Mouse (Mus musculus): Measurements from ENCODE around the gene Pipox. TPM values are rescaled to one million over a fixed set of nuclear protein-coding genes. Genes with fewer than 3 reads are reported as not detected.

Pipox gene
- polyA plus RNA-seq, 1 experiment = 0.94 TPM

DNA sequence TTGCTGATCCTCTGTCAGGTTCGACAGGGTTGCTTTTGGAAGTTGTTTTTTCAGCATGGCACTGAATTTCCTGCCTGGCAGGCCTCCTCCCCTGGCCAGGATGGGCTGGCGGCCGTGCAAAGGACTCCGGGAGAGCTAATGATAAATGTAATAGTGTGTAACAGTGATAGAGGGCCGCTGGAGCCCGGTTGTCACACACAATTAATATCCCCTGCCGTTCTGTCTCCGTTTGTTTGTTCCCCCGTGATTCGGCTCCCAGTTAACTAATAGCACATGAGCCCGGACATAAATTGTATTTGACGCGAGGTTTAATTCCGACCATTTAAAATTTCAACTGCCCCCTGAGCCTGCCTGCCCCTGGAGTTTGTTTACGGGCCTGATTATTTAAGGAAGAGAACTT lies 38.5 kb downstream of the Pipox start:
- TF ChIP-seq POLR2A (IDR thresholded peaks at IDR 0.05; ENCODE audit: control insufficient read depth, low read depth, low read length) = no peak
- no peak for TF ChIP-seq CTCF (IDR thresholded peaks at IDR 0.05; ENCODE audit: control insufficient read depth, insufficient read depth, insufficient replicate concordance, low read depth, low read length)
- Histone ChIP-seq H3K36me3 (ENCODE audit: control insufficient read depth, insufficient read depth, low read length) (no peaks in the 10 kb centered on the region), H3K4me3 (ENCODE audit: control insufficient read depth, low read depth, low read length) (no peak overlapping the region), H3K27ac (ENCODE audit: control insufficient read depth, insufficient read depth, low read depth, low read length) (no peak overlapping the region), H3K27me3 (ENCODE audit: control insufficient read depth, insufficient read depth, low read length) (no peaks in the 10 kb centered on the region), H3K4me1 (ENCODE audit: control insufficient read depth, insufficient read depth, low read length) (peaks cover 3% of the 10 kb centered on the region)

DNA sequence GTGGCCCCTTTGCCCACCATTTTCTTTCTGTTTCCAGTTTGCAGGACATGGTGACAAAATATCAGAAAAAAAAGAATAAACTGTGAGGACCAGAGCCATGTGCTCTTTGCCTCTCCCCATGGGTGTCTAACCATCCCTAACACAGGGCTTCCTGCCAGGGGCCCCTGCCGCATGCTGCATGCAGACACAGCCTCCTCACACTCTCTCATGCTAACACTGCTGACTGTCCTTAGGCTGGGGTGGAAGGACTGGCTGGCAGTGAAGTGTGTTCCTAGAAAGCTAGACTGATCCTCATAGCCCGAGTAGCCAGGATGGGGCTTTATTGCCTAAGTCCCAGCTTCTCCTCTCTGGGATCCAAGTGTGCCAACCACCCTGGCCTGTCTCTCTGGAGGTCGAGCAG lies 39.3 kb downstream of the Pipox start:
- H3K4me3 ChIP-seq (ENCODE audit: control insufficient read depth, low read depth, low read length) = no peak overlapping the region
- H3K4me1 ChIP-seq (ENCODE audit: control insufficient read depth, insufficient read depth, low read length) = peaks cover 3% of the 10 kb centered on the region
- no peaks in the 10 kb centered on the region for H3K27me3 ChIP-seq (ENCODE audit: control insufficient read depth, insufficient read depth, low read length)
- no peaks in the 10 kb centered on the region for H3K36me3 ChIP-seq (ENCODE audit: control insufficient read depth, insufficient read depth, low read length)
- no peak overlapping the region for H3K27ac ChIP-seq (ENCODE audit: control insufficient read depth, insufficient read depth, low read depth, low read length)
- no peak for TF ChIP-seq POLR2A (IDR thresholded peaks at IDR 0.05; ENCODE audit: control insufficient read depth, low read depth, low read length)
- no peak for TF ChIP-seq CTCF (IDR thresholded peaks at IDR 0.05; ENCODE audit: control insufficient read depth, insufficient read depth, insufficient replicate concordance, low read depth, low read length)

DNA sequence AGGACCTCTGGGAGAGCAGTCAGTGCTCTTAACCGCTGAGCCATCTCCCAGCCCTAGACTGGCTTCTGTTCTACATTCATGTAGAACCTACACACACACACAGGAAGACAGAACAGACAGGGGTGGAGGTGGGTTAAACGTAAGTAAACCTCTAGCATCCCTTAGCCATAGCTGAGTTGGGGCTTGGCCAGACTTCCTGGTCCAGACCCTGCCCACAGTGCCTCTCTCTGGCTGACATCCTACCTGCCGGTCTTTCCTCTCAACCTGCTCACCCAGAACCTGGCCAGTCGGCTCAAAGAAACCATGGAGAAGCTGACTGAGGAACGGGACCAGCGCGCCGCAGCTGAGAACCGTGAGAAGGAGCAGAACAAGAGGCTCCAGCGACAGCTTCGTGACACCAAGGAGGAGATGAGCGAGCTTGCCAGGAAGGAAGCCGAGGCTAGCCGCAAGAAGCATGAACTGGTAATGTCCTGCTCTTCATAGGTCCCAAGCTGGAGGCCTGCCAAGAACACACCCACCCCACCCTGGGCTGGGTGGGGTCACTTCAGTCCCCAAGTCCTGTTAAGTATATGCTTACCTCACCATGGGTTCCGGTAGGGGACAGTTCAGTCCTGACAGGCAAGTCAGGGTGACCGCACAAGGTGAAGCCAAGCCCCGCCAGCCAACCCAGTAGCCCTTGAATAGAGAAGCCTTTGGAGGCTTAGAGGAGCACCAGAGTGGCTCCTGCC lies 40.8 kb downstream of the Pipox start:
- Histone ChIP-seq H3K27ac (ENCODE audit: control insufficient read depth, insufficient read depth, low read depth, low read length) (no peak overlapping the region), H3K27me3 (ENCODE audit: control insufficient read depth, insufficient read depth, low read length) (no peaks in the 10 kb centered on the region), H3K4me3 (ENCODE audit: control insufficient read depth, low read depth, low read length) (no peak overlapping the region), H3K36me3 (ENCODE audit: control insufficient read depth, insufficient read depth, low read length) (no peaks in the 10 kb centered on the region), H3K4me1 (ENCODE audit: control insufficient read depth, insufficient read depth, low read length) (no peaks in the 10 kb centered on the region)
- no peak for TF ChIP-seq POLR2A (IDR thresholded peaks at IDR 0.05; ENCODE audit: control insufficient read depth, low read depth, low read length)
- TF ChIP-seq CTCF (IDR thresholded peaks at IDR 0.05; ENCODE audit: control insufficient read depth, insufficient read depth, insufficient replicate concordance, low read depth, low read length) = no peak

DNA sequence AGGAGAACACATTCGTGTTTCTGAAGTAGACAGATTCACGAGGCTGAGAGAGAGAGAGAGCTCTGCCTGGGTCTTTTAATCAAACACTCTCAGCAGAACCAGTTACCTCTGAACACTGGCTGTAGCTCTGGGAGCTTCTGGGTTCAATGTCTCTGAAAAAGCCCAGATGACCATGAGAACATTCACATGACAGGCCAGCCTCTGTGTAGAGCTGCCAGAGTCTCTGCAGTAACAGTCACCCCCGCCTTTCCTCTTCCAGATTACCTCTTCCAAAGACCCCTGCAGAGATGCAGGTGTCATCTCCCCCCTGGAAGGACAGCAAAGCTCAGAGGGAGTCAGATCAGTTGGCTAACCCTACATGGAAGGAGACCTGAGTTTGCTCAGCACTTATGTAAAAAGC lies 41.7 kb downstream of the Pipox start:
- TF ChIP-seq CTCF (IDR thresholded peaks at IDR 0.05; ENCODE audit: control insufficient read depth, insufficient read depth, insufficient replicate concordance, low read depth, low read length) (no peak), POLR2A (IDR thresholded peaks at IDR 0.05; ENCODE audit: control insufficient read depth, low read depth, low read length) (no peak)
- no peak overlapping the region for H3K27ac ChIP-seq (ENCODE audit: control insufficient read depth, insufficient read depth, low read depth, low read length)
- H3K36me3 ChIP-seq (ENCODE audit: control insufficient read depth, insufficient read depth, low read length) = no peaks in the 10 kb centered on the region
- no peaks in the 10 kb centered on the region for H3K4me1 ChIP-seq (ENCODE audit: control insufficient read depth, insufficient read depth, low read length)
- H3K27me3 ChIP-seq (ENCODE audit: control insufficient read depth, insufficient read depth, low read length) = no peaks in the 10 kb centered on the region
- H3K4me3 ChIP-seq (ENCODE audit: control insufficient read depth, low read depth, low read length) = no peak overlapping the region

DNA sequence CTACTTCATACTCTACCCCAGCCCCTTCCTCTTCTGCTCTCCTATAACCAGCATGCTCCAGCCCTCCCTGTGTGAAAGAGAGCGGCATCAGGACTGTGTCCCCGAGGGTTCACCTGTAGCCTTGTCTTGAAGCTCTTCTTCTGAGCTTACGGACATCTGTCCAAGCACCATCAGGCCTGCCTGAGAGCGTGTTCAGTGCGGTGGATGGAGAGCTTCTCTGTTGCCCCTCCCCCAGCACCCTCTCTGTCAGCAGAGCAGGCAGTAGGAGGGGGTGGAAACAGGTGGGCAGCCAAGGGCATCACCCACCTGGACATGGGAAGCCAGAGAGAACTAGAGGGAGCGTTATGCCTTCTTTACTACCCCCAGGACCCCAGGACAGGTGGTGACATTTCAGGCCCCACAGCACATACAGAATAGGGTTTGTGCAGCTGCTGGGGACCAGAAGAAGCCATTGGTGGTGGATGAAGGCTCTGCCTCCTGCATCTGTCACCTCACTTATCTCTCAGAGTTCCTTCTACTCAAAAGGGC lies 42.3 kb downstream of the Pipox start:
- no peaks in the 10 kb centered on the region for H3K4me1 ChIP-seq (ENCODE audit: control insufficient read depth, insufficient read depth, low read length)
- no peak overlapping the region for H3K4me3 ChIP-seq (ENCODE audit: control insufficient read depth, low read depth, low read length)
- H3K36me3 ChIP-seq (ENCODE audit: control insufficient read depth, insufficient read depth, low read length) = no peaks in the 10 kb centered on the region
- H3K27ac ChIP-seq (ENCODE audit: control insufficient read depth, insufficient read depth, low read depth, low read length) = no peak overlapping the region
- no peak for TF ChIP-seq CTCF (IDR thresholded peaks at IDR 0.05; ENCODE audit: control insufficient read depth, insufficient read depth, insufficient replicate concordance, low read depth, low read length)
- no peak for TF ChIP-seq POLR2A (IDR thresholded peaks at IDR 0.05; ENCODE audit: control insufficient read depth, low read depth, low read length)
- H3K27me3 ChIP-seq (ENCODE audit: control insufficient read depth, insufficient read depth, low read length) = no peaks in the 10 kb centered on the region

DNA sequence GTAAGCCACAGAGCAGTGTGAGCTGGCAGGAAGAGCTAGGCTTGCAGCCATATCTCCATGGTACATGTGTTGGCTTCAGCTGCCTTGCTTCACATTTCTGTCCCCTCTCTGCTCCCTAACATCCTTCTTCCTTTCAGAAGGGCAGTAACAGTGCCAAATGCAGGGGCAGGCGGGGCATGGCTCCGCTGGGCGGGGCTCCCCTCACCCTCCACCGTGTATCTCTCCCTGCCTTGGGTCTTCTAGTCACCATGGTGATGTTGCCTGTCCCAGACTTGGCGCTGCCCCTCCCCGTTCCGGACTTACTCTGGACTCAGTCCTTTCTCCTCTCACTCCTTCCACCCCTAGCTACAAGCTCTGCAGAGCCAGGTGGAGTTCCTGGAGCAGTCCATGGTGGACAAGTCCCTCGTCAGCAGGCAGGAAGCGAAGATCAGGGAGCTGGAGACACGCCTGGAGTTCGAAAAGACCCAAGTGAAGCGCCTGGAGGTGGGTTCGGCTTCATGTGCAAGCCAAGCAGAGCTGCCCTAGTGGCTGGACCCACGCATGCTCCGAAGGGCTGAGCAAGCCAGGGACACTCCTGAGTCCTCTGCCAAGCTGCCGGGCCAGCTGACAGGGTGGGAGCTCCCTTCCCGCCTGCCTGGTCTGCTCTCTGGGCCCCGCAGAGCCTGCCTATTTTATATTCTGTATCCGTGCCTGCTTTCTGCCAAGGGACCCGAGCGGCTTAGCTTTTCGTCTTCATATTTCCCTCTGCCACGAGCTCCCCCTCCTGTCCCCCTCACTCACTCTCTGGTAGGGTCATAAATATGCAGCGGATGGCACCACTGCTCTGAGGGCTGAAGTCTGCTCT lies 43.3 kb downstream of the Pipox start:
- TF ChIP-seq CTCF (IDR thresholded peaks at IDR 0.05; ENCODE audit: control insufficient read depth, insufficient read depth, insufficient replicate concordance, low read depth, low read length) (no peak), POLR2A (IDR thresholded peaks at IDR 0.05; ENCODE audit: control insufficient read depth, low read depth, low read length) (no peak)
- Histone ChIP-seq H3K36me3 (ENCODE audit: control insufficient read depth, insufficient read depth, low read length) (no peaks in the 10 kb centered on the region), H3K27me3 (ENCODE audit: control insufficient read depth, insufficient read depth, low read length) (no peaks in the 10 kb centered on the region), H3K4me1 (ENCODE audit: control insufficient read depth, insufficient read depth, low read length) (no peaks in the 10 kb centered on the region), H3K27ac (ENCODE audit: control insufficient read depth, insufficient read depth, low read depth, low read length) (no peak overlapping the region), H3K4me3 (ENCODE audit: control insufficient read depth, low read depth, low read length) (no peak overlapping the region)

DNA sequence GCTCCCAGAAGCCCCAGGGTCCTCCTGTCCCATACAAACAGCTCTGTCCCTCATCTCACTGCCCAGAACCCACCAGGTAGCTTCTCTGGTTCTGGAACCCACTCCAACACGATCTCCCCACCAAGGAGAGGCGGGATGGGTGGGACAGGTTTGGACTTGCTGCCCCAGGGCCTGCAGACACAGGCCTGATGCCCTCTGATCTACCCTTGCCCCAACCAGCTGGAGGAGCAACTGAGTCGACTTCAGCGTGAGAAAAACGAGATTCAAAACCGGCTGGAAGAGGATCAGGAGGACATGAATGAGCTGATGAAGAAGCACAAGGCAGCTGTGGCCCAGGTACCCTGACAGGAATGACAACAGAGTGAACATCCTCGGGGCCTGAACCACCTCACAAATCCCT lies 44.7 kb downstream of the Pipox start:
- Histone ChIP-seq H3K36me3 (ENCODE audit: control insufficient read depth, insufficient read depth, low read length) (no peaks in the 10 kb centered on the region), H3K27me3 (ENCODE audit: control insufficient read depth, insufficient read depth, low read length) (no peaks in the 10 kb centered on the region), H3K4me3 (ENCODE audit: control insufficient read depth, low read depth, low read length) (no peak overlapping the region), H3K4me1 (ENCODE audit: control insufficient read depth, insufficient read depth, low read length) (no peaks in the 10 kb centered on the region), H3K27ac (ENCODE audit: control insufficient read depth, insufficient read depth, low read depth, low read length) (no peak overlapping the region)
- TF ChIP-seq CTCF (IDR thresholded peaks at IDR 0.05; ENCODE audit: control insufficient read depth, insufficient read depth, insufficient replicate concordance, low read depth, low read length) (no peak), POLR2A (IDR thresholded peaks at IDR 0.05; ENCODE audit: control insufficient read depth, low read depth, low read length) (no peak)
